Mouse (Mus musculus): ENCODE measurements around the gene Zmynd15.

GRCm38 (mm10) chr11:70489138-70489537, 29.9 kb downstream of the Zmynd15 start:
- TF ChIP-seq ZC3H11A (IDR thresholded peaks at IDR 0.05; ENCODE audit: borderline replicate concordance, low read depth, low read length) (no peak), ZNF384 (IDR thresholded peaks at IDR 0.05; ENCODE audit: low read depth, low read length) (no peak), HCFC1 (IDR thresholded peaks at IDR 0.05; ENCODE audit: borderline replicate concordance, insufficient read depth, low read length) (no peak), CHD2 (IDR thresholded peaks at IDR 0.05; ENCODE audit: low read depth, low read length) (no peak), MAFK (IDR thresholded peaks at IDR 0.05; ENCODE audit: insufficient read depth, low read depth, low read length) (no peak)

All from ES-E14 (cell line).